Mouse (Mus musculus): ENCODE results near the gene Gimap1.

GRCm38 (mm10) chr6:48740501-48741169 lies 1.8 kb downstream of the Gimap1 start:
- no peak for TF ChIP-seq MYOD1 (IDR thresholded peaks at IDR 0.05; ENCODE audit: control insufficient read depth in 1 of 3, insufficient read length in 2 of 3, low read depth in 2 of 3)
- no peak for TF ChIP-seq POLR2A (IDR thresholded peaks at IDR 0.05; ENCODE audit: insufficient read length, low read depth)
- TF ChIP-seq TCF3 (IDR thresholded peaks at IDR 0.05; ENCODE audit: insufficient read length, low read depth), result no peak
- no peak for TF ChIP-seq POLR2AphosphoS2 (IDR thresholded peaks at IDR 0.05; ENCODE audit: insufficient read length, low read depth)
- no peak for TF ChIP-seq MAX (IDR thresholded peaks at IDR 0.05; ENCODE audit: low read depth)
- no peak for TF ChIP-seq USF1 (IDR thresholded peaks at IDR 0.05; ENCODE audit: low read depth)
- TF ChIP-seq E2F4 (IDR thresholded peaks at IDR 0.05; ENCODE audit: insufficient read depth), result no peak
